Mouse (Mus musculus): ENCODE results near the gene Pdlim1. TPM values are rescaled to one million over a fixed set of nuclear protein-coding genes. Genes with fewer than 3 reads are reported as not detected.
"Not testable (repeated sequence)": the region's sequence is repeated elsewhere in the genome, so short reads cannot be mapped to it uniquely, and the experiment has no call there.

Gene Pdlim1
- polyA plus RNA-seq, 1 experiment from 2014 or later = 76.7 TPM

- Histone ChIP-seq H3K4me2 (no peak overlapping the region), H3K36me3 (ENCODE audit: control insufficient read depth, insufficient read depth, low read length) (no peaks in the 10 kb centered on the region), H3K9me3 (ENCODE audit: control insufficient read depth, low read length) (no peaks in the 10 kb centered on the region), H3K9ac (ENCODE audit: low read length) (no peak overlapping the region), H3K27me3 (ENCODE audit: control insufficient read depth, insufficient read depth, low read length) (no peaks in the 10 kb centered on the region), H3K4me1 (ENCODE audit: control insufficient read depth, insufficient read depth, low read length) (peaks cover 7% of the 10 kb centered on the region; the same call in 1 of the 2 replicates), H3K27ac (ENCODE audit: low read depth, low read length) (no peak overlapping the region), H3K4me3 (ENCODE audit: low read depth, low read length) (no peak overlapping the region)
- DNase-seq (ENCODE audit: low spot score, missing footprints) = no peak
- WGBS = 92% methylated on average over 6 of the region's 6 CpGs
- ATAC-seq (ENCODE audit: low FRiP score) = no peak
Measured at GRCm38 (mm10) chr19:40238175-40238850, 33.3 kb downstream of the Pdlim1 start.

- no peak for ATAC-seq (ENCODE audit: low FRiP score)
- Histone ChIP-seq H3K36me3 (ENCODE audit: control insufficient read depth, insufficient read depth, low read length) (no peaks in the 10 kb centered on the region), H3K27ac (ENCODE audit: low read depth, low read length) (no peak overlapping the region), H3K9ac (ENCODE audit: low read length) (no peak overlapping the region), H3K27me3 (ENCODE audit: control insufficient read depth, insufficient read depth, low read length) (no peaks in the 10 kb centered on the region), H3K4me2 (no peak overlapping the region), H3K4me3 (ENCODE audit: low read depth, low read length) (no peak overlapping the region), H3K4me1 (ENCODE audit: control insufficient read depth, insufficient read depth, low read length) (no peaks in the 10 kb centered on the region), H3K9me3 (ENCODE audit: control insufficient read depth, low read length) (no peaks in the 10 kb centered on the region)
- 90% methylated on average over 2 of the region's 2 CpGs for WGBS
- DNase-seq (ENCODE audit: low spot score, missing footprints) = no peak
Measured at GRCm38 (mm10) chr19:40232560-40232959, 39.1 kb downstream of the Pdlim1 start.

GRCm38 (mm10) chr19:40231825-40232541, 39.7 kb downstream of the Pdlim1 start:
- no peak for ATAC-seq (ENCODE audit: low FRiP score)
- DNase-seq (ENCODE audit: low spot score, missing footprints) = no peak
- no peaks in the 10 kb centered on the region for H3K27me3 ChIP-seq (ENCODE audit: control insufficient read depth, insufficient read depth, low read length)
- H3K4me3 ChIP-seq (ENCODE audit: low read depth, low read length) = no peak overlapping the region
- H3K9ac ChIP-seq (ENCODE audit: low read length) = no peak overlapping the region
- no peak overlapping the region for H3K4me2 ChIP-seq
- no peaks in the 10 kb centered on the region for H3K9me3 ChIP-seq (ENCODE audit: control insufficient read depth, low read length)
- H3K4me1 ChIP-seq (ENCODE audit: control insufficient read depth, insufficient read depth, low read length) = no peaks in the 10 kb centered on the region
- H3K27ac ChIP-seq (ENCODE audit: low read depth, low read length) = no peak overlapping the region
- WGBS = 78% methylated on average over 7 of the region's 7 CpGs
- no peaks in the 10 kb centered on the region for H3K36me3 ChIP-seq (ENCODE audit: control insufficient read depth, insufficient read depth, low read length)

- Histone ChIP-seq H3K27ac (ENCODE audit: low read depth, low read length) (no peak overlapping the region), H3K4me2 (no peak overlapping the region), H3K9ac (ENCODE audit: low read length) (no peak overlapping the region), H3K9me3 (ENCODE audit: control insufficient read depth, low read length) (no peaks in the 10 kb centered on the region), H3K4me1 (ENCODE audit: control insufficient read depth, insufficient read depth, low read length) (no peaks in the 10 kb centered on the region), H3K36me3 (ENCODE audit: control insufficient read depth, insufficient read depth, low read length) (no peaks in the 10 kb centered on the region), H3K4me3 (ENCODE audit: low read depth, low read length) (no peak overlapping the region), H3K27me3 (ENCODE audit: control insufficient read depth, insufficient read depth, low read length) (no peaks in the 10 kb centered on the region)
- ATAC-seq (ENCODE audit: low FRiP score) = no peak
- WGBS = 87% methylated on average over 13 of the region's 13 CpGs
- DNase-seq (ENCODE audit: low spot score, missing footprints) = no peak
Measured at GRCm38 (mm10) chr19:40231074-40231738, 40.4 kb downstream of the Pdlim1 start.

- Histone ChIP-seq H3K9me3 (ENCODE audit: control insufficient read depth, low read length) (no peaks in the 10 kb centered on the region), H3K4me3 (ENCODE audit: low read depth, low read length) (no peak overlapping the region), H3K4me2 (no peak overlapping the region), H3K4me1 (ENCODE audit: control insufficient read depth, insufficient read depth, low read length) (no peaks in the 10 kb centered on the region), H3K27me3 (ENCODE audit: control insufficient read depth, insufficient read depth, low read length) (no peaks in the 10 kb centered on the region), H3K36me3 (ENCODE audit: control insufficient read depth, insufficient read depth, low read length) (no peaks in the 10 kb centered on the region), H3K9ac (ENCODE audit: low read length) (no peak overlapping the region), H3K27ac (ENCODE audit: low read depth, low read length) (no peak overlapping the region)
- ATAC-seq (ENCODE audit: low FRiP score) (no peak), DNase-seq (ENCODE audit: low spot score, missing footprints) (no peak)
- WGBS = 89% methylated on average over 12 of the region's 12 CpGs
Measured at GRCm38 (mm10) chr19:40226516-40227151, 45.0 kb downstream of the Pdlim1 start.

GRCm38 (mm10) chr19:40225761-40226110, 45.9 kb downstream of the Pdlim1 start:
- WGBS = 78% methylated on average over 5 of the region's 5 CpGs
- no peak overlapping the region for H3K27ac ChIP-seq (ENCODE audit: low read depth, low read length)
- no peaks in the 10 kb centered on the region for H3K4me1 ChIP-seq (ENCODE audit: control insufficient read depth, insufficient read depth, low read length)
- H3K36me3 ChIP-seq (ENCODE audit: control insufficient read depth, insufficient read depth, low read length) = no peaks in the 10 kb centered on the region
- ATAC-seq (ENCODE audit: low FRiP score) = no peak
- H3K4me2 ChIP-seq = no peak overlapping the region
- H3K9ac ChIP-seq (ENCODE audit: low read length) = no peak overlapping the region
- no peak overlapping the region for H3K4me3 ChIP-seq (ENCODE audit: low read depth, low read length)
- no peak for DNase-seq (ENCODE audit: low spot score, missing footprints)
- no peaks in the 10 kb centered on the region for H3K27me3 ChIP-seq (ENCODE audit: control insufficient read depth, insufficient read depth, low read length)
- H3K9me3 ChIP-seq (ENCODE audit: control insufficient read depth, low read length) = no peaks in the 10 kb centered on the region

GRCm38 (mm10) chr19:40225102-40225760, 46.4 kb downstream of the Pdlim1 start:
- 70% methylated on average over 5 of the region's 5 CpGs for WGBS
- no peak overlapping the region for H3K4me3 ChIP-seq (ENCODE audit: low read depth, low read length)
- H3K9ac ChIP-seq (ENCODE audit: low read length) = no peak overlapping the region
- H3K4me2 ChIP-seq = no peak overlapping the region
- DNase-seq (ENCODE audit: low spot score, missing footprints) (peak; percentile 98), ATAC-seq (ENCODE audit: low FRiP score) (peak; percentile 69; the same call in 1 of the 2 replicates)
- H3K36me3 ChIP-seq (ENCODE audit: control insufficient read depth, insufficient read depth, low read length) = no peaks in the 10 kb centered on the region
- H3K9me3 ChIP-seq (ENCODE audit: control insufficient read depth, low read length) = no peaks in the 10 kb centered on the region
- H3K27ac ChIP-seq (ENCODE audit: low read depth, low read length) = no peak overlapping the region
- H3K4me1 ChIP-seq (ENCODE audit: control insufficient read depth, insufficient read depth, low read length) = no peaks in the 10 kb centered on the region
- no peaks in the 10 kb centered on the region for H3K27me3 ChIP-seq (ENCODE audit: control insufficient read depth, insufficient read depth, low read length)

- H3K4me1 ChIP-seq (ENCODE audit: control insufficient read depth, insufficient read depth, low read length); H3K4me2 ChIP-seq; H3K9ac ChIP-seq (ENCODE audit: low read length); H3K9me3 ChIP-seq (ENCODE audit: control insufficient read depth, low read length); H3K27me3 ChIP-seq (ENCODE audit: control insufficient read depth, insufficient read depth, low read length); H3K4me3 ChIP-seq (ENCODE audit: low read depth, low read length); H3K36me3 ChIP-seq (ENCODE audit: control insufficient read depth, insufficient read depth, low read length); DNase-seq (ENCODE audit: low spot score, missing footprints); H3K27ac ChIP-seq (ENCODE audit: low read depth, low read length); ATAC-seq (ENCODE audit: low FRiP score): not testable (repeated sequence)
- 95% methylated on average over 9 of the region's 9 CpGs for WGBS
Measured at GRCm38 (mm10) chr19:40222307-40222706, 49.3 kb downstream of the Pdlim1 start.

Data from midbrain, embryonic 11.5 days (tissue).